Mouse (Mus musculus) forebrain, embryonic 11.5 days (tissue): ENCODE data around the gene Gm14226. TPM values are rescaled to one million over a fixed set of nuclear protein-coding genes. Genes with fewer than 3 reads are reported as not detected.
A peak's percentile ranks its signal among the peaks of the same experiment; 100 is the strongest.

Experiments
- ATAC-seq: fragments of 200-750 bp; cut with Nextera tagmentation; replicated peaks from 2 replicates; pipeline ENCODE4 v1.8.0; 2017; ENCODE audit warnings: moderate TSS enrichment; ENCODE audit not compliant: low FRiP score
- DNase-seq: peaks from one replicate; pipeline ENCODE4 v3.0.0-alpha.2; 2017; ENCODE audit warnings: low spot score
- H3K27ac ChIP-seq: fragments of 300-500 bp; sonication (generic); 2 replicates; pipeline ENCODE4 v1.5.1; 2014; ENCODE audit warnings: low read depth, low read length
- H3K27me3 ChIP-seq: fragments of 300-500 bp; sonication (generic); 2 replicates; pipeline ENCODE4 v1.6.1; 2014; ENCODE audit warnings: mild to moderate bottlenecking, low read length, mixed read lengths; ENCODE audit not compliant: control insufficient read depth, insufficient read depth
- H3K36me3 ChIP-seq: fragments of 300-500 bp; sonication (generic); 2 replicates; pipeline ENCODE4 v1.6.1; 2014; ENCODE audit warnings: mild to moderate bottlenecking, low read length, moderate library complexity, mixed read lengths; ENCODE audit not compliant: control insufficient read depth, insufficient read depth
- H3K4me1 ChIP-seq: fragments of 300-500 bp; sonication (generic); replicated peaks from 2 replicates; pipeline ENCODE4 v1.6.1; 2014; ENCODE audit warnings: low read length, mixed read lengths; ENCODE audit not compliant: control insufficient read depth, insufficient read depth
- H3K4me2 ChIP-seq: fragments of 300-500 bp; sonication (generic); 2 replicates; pipeline ENCODE4 v1.6.1; 2014; ENCODE audit warnings: low read depth, mild to moderate bottlenecking, low read length, moderate library complexity, mixed read lengths; ENCODE audit not compliant: severe bottlenecking
- H3K4me3 ChIP-seq: fragments of 300-500 bp; sonication (generic); 2 replicates; pipeline ENCODE4 v1.5.1; 2014; ENCODE audit warnings: low read depth, low read length
- H3K9ac ChIP-seq: fragments of 300-500 bp; sonication (generic); 2 replicates; pipeline ENCODE4 v1.6.1; 2014; ENCODE audit warnings: low read length
- H3K9me3 ChIP-seq: fragments of 300-500 bp; sonication (generic); 2 replicates; pipeline ENCODE4 v1.6.1; 2016; ENCODE audit warnings: low read length, mixed read lengths; ENCODE audit not compliant: control insufficient read depth
- WGBS: fragments of 180-500 bp; shearing (Covaris S2); extraction: QIAGEN DNeasy Blood & Tissue Kit; methylation state at CpG from one replicate; pipeline ENCODE4 v1.1.7; 2014; 5-methylcytosine and 5-hydroxymethylcytosine counted together
- polyA plus RNA-seq: library from polyadenylated mRNA; unstranded; fragments of >200 nt; fragmentation: Nextera tagmentation; extraction: Ambion mirVana; gene quantifications from 2 replicates; pipeline ENCODE4 v1.2.1, GENCODE M21; 2014

Gene Gm14226
- polyA plus RNA-seq, 1 experiment from 2014 or later = 0.40 TPM

DNA sequence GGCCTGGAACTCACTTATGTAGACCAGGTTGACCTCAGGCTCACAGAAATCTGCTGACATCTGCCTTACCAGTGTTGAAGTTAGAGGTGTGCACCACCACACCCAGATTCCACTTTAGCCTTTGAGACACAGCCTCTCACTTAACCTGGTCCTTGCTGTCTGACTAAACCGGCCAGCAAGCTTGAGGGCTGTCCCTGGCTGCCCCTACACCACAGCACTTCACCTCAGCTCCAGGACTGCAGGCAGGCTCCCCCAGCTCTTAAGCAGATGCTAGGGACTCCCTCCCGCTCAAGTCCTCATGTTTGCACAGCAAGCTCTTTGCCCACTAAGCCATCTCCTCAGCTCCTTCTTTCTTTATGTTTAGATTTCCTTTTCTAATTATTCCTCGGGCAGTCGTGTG is 21.9 kb downstream of the Gm14226 start:
- Histone ChIP-seq H3K27ac (no peak overlapping the region), H3K36me3 (no peaks in the 10 kb centered on the region), H3K27me3 (no peaks in the 10 kb centered on the region), H3K9ac (no peak overlapping the region), H3K4me2 (no peak overlapping the region), H3K9me3 (no peaks in the 10 kb centered on the region), H3K4me1 (no peaks in the 10 kb centered on the region), H3K4me3 (no peak overlapping the region)
- no peak for ATAC-seq
- no peak for DNase-seq
- WGBS = 79% methylated on average over 4 of the region's 4 CpGs

DNA sequence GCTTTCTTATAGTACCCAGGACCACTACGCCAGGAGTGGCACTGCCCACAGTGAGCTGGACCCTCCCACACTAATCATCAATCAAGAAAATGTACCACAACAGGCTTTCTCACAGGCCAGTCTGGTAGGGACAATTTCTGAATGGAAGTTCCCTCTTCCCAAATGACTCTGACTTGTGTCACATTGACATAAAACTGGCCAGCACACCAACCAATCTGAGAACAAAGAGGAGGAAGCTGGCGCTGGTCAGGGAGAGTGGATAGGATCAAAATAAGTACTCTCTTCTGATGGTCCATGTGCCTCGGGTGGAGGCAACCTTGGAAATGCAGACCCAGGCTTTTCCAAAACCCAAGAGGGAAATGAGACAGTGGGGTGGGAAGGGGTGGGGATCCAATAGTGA is 26.5 kb downstream of the Gm14226 start:
- DNase-seq (no peak), ATAC-seq (no peak)
- H3K9me3 ChIP-seq = no peaks in the 10 kb centered on the region
- H3K27ac ChIP-seq = no peak overlapping the region
- H3K4me2 ChIP-seq = no peak overlapping the region
- no peak overlapping the region for H3K4me3 ChIP-seq
- no peaks in the 10 kb centered on the region for H3K27me3 ChIP-seq
- no peaks in the 10 kb centered on the region for H3K36me3 ChIP-seq
- no peaks in the 10 kb centered on the region for H3K4me1 ChIP-seq
- H3K9ac ChIP-seq = no peak overlapping the region
- 78% methylated on average over 3 of the region's 3 CpGs for WGBS

DNA sequence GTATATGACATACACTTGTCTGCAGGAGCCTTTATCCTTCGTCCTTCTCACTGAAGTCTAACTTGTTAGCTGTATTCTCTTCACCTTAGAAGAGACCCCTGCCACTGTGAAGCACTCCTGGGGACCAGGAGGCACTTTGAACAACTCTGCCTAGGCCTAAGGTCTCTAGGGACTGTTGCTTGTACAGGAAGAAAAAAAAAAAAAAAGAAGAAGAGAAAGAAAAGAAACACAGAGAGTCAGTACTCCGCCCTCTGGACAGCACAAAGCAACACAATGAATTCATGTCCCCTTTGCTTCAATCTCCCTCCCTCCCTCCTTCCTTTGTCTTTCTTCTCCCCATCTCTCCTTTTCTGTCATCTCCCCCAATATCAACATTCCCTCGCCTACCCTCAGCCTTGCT is 27.0 kb downstream of the Gm14226 start:
- ATAC-seq (no peak), DNase-seq (no peak)
- no peaks in the 10 kb centered on the region for H3K36me3 ChIP-seq
- H3K4me2 ChIP-seq = no peak overlapping the region
- no peaks in the 10 kb centered on the region for H3K9me3 ChIP-seq
- no peak overlapping the region for H3K4me3 ChIP-seq
- H3K27ac ChIP-seq = no peak overlapping the region
- no peaks in the 10 kb centered on the region for H3K4me1 ChIP-seq
- 75% methylated on average over 3 of the region's 3 CpGs for WGBS
- H3K27me3 ChIP-seq = no peaks in the 10 kb centered on the region
- no peak overlapping the region for H3K9ac ChIP-seq

DNA sequence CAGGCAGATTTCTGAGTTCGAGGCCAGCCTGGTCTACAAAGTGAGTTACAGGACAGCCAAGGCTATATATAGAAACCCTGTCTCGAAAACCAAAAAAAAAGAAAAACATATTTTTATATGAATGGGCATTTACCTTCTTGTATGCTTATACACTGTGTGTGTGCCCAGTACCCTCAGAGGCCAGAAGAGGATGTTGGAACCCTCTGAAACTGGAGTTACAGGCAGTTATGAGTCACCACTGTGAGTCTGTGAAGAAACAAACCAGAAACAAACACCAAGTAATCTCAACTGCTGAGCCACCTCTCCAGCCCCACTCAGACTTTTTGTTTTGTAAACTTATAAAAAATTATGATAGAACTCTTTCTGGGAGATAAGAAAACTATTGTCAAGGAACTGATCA is 28.7 kb downstream of the Gm14226 start:
- WGBS = 89% methylated on average over 2 of the region's 2 CpGs
- ATAC-seq = no peak
- no peak overlapping the region for H3K27ac ChIP-seq
- no peak overlapping the region for H3K4me2 ChIP-seq
- H3K27me3 ChIP-seq = no peaks in the 10 kb centered on the region
- 0 out of 2 replicates have a peak, but pooled peaks cover 3% of the 10 kb centered on the region for H3K4me1 ChIP-seq
- no peaks in the 10 kb centered on the region for H3K9me3 ChIP-seq
- DNase-seq = no peak
- no peak overlapping the region for H3K9ac ChIP-seq
- H3K4me3 ChIP-seq = no peak overlapping the region
- no peaks in the 10 kb centered on the region for H3K36me3 ChIP-seq

DNA sequence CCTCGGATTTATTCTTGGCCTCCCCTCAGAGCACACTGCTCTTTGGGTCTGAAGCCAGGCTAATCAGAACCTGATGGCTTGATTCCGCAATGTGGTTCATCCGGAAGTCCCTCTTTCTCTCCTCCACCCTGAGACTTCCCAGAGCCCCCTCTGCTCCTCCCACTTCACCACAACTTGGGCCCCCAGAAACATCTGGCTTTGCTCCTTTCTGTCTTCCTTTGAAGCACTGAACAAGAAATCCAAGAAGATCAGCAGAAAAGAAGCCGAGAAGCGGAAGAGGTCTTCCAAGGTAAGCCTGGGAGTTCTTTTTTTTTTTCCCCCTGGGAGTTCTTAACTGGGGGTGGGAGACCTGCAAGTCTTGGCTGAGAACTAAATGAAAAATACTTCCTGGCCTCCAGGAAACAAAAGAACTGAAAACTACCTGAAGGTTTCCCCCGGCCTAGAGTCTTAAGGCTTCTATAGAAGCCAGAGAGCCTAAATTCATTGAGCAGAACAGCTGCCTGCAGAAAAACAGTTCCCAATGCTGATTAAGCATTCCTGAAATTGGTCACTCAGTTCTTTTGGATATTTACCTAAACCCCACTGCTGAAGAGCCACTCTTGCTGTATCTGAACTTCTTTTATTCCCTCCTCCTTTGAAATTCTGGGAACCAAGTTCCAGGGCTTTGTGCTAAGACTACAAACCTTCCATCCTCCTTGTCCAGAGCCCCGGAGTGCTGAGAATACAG is 29.5 kb downstream of the Gm14226 start:
- no peak for DNase-seq

DNA sequence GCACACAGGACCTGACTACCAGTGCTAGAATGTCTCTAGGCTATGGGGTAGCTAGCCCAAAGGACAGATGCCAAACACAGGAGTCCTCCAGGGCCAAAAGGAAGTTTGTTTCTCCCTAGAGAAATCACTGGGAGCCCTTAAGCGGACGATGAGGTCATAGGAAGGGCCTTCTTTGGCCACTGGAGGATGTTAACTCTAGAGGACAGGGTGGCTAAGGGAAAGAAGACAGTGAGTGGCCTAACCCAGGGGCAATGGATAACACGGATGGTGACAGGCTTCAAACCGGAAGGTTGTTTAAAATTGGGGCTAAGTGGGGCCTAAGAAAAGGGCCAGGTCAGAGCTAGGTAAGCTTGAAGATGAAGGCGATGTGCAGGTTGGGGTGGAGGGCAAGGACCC is 32.0 kb downstream of the Gm14226 start:
- no peak for ATAC-seq
- no peaks in the 10 kb centered on the region for H3K36me3 ChIP-seq
- H3K4me2 ChIP-seq = peak overlapping the region; percentile 72
- no peak for DNase-seq
- H3K4me1 ChIP-seq = 0 out of 2 replicates have a peak, but pooled peaks cover 3% of the 10 kb centered on the region
- H3K27ac ChIP-seq = peak overlapping the region; percentile 65
- peak overlapping the region; percentile 44 for H3K4me3 ChIP-seq
- H3K9ac ChIP-seq = peak overlapping the region; percentile 73
- no peaks in the 10 kb centered on the region for H3K9me3 ChIP-seq
- no peaks in the 10 kb centered on the region for H3K27me3 ChIP-seq
- 22% methylated on average over 5 of the region's 5 CpGs for WGBS

More for the DNA sequence above, 29.5 kb downstream of the Gm14226 start:
- ATAC-seq = no peak
- no peaks in the 10 kb centered on the region for H3K9me3 ChIP-seq
- no peaks in the 10 kb centered on the region for H3K36me3 ChIP-seq
- 59% methylated on average over 7 of the region's 7 CpGs for WGBS
- no peak overlapping the region for H3K27ac ChIP-seq
- H3K9ac ChIP-seq = no peak overlapping the region
- 0 out of 2 replicates have a peak, but pooled peaks cover 3% of the 10 kb centered on the region for H3K4me1 ChIP-seq
- no peaks in the 10 kb centered on the region for H3K27me3 ChIP-seq
- no peak overlapping the region for H3K4me3 ChIP-seq
- H3K4me2 ChIP-seq = no peak overlapping the region

DNA sequence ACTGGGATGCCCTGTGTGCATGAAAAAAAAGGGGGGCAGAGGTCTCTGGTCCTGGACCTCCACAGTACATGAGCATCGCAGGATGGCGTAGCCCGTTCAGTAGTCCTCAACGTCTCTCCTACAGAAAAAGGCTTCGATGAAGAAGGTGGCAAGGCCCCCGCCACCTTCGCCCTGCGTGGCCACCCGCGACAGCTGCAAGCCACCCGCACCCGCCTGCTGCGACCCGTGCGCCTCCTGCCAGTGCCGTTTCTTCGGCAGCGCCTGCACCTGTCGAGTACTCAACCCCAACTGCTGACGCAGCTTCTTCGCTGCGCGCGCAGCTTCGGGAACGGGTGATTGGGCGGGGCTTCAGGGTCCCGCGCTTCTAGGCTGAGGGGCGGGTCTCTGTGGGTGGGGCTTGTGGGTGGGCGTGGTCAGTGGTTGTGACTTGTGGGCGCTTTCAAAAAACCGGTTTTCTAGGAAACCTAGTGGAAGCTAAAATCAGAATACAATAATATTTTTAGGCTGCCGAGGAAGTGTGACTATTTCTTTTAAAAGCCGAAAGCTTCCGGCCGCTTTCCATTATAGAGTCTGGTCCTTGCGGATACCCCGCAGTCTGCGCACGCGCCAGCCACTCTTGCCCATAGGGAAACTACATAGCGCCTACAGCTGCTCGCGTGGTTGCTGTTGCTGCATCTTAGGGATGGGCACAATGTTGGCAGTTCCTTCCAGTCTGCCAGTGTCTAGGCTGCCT is 32.6 kb downstream of the Gm14226 start:
- 0 out of 2 replicates have a peak, but pooled peaks cover 3% of the 10 kb centered on the region for H3K4me1 ChIP-seq
- H3K27ac ChIP-seq = peak overlapping the region; percentile 66
- no peaks in the 10 kb centered on the region for H3K27me3 ChIP-seq
- H3K9me3 ChIP-seq = no peaks in the 10 kb centered on the region
- H3K36me3 ChIP-seq = no peaks in the 10 kb centered on the region
- ATAC-seq = peak; percentile 94
- WGBS = under 1% methylated on average over 44 of the region's 45 CpGs
- peak; percentile 97 for DNase-seq
- peak overlapping the region; percentile 73 for H3K9ac ChIP-seq
- peak overlapping the region; percentile 44 for H3K4me3 ChIP-seq
- H3K4me2 ChIP-seq = peak overlapping the region; percentile 72

DNA sequence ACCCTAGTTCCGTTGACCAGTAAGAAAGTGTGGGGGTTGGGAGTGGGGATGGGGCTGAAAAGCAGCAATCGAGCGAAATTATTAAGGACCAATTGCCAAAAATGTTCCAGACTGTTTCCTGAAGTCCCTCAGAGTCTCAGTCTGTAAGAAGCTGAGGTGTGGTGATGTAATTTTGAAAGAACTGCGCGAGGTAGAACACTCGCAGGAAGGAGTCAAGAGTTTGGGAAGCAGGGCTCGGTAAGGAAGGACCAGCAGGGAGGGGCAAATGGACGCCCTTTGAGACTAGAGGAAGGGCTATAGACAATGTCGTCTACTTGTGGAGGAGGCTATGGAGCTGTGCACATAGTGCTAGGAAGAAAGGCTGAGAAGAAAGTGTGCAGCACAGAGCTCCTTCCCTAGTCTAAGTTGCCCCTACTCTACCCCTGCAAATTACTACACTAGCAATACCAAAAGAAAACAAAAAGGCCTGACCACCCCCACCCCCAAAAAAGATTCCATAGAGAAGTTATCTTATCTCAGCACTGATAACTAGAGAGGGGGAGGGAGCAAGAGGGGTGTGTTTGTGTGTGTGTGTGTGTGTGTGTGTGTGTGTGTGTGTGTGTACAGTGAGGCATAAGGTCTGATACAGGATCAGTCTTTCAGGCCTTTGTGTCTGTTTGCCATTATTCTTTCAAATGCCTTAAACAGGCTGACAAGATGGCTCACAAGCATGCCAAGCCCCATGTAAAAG is 33.7 kb downstream of the Gm14226 start:
- Histone ChIP-seq H3K4me2 (peak overlapping the region; percentile 72; the same call in 1 of the 2 replicates), H3K9me3 (no peaks in the 10 kb centered on the region), H3K27ac (no peak overlapping the region), H3K4me1 (0 out of 2 replicates have a peak, but pooled peaks cover 3% of the 10 kb centered on the region), H3K9ac (peak overlapping the region; percentile 65; the same call in 1 of the 2 replicates), H3K27me3 (no peaks in the 10 kb centered on the region), H3K36me3 (no peaks in the 10 kb centered on the region), H3K4me3 (no peak overlapping the region)
- WGBS = 24% methylated on average over 9 of the region's 9 CpGs
- no peak for DNase-seq
- no peak for ATAC-seq
